Mouse (Mus musculus): Measurements from ENCODE around the gene Map3k3. TPM values are rescaled to one million over a fixed set of nuclear protein-coding genes. Genes with fewer than 3 reads are reported as not detected.

The Map3k3 gene
- polyA plus RNA-seq, 2 experiments: 33.3 to 48.5 TPM

GRCm38 (mm10) chr11:106084911-106085561, 623 bp downstream of the Map3k3 start:
- no peak for TF ChIP-seq POLR2A (IDR thresholded peaks at IDR 0.05; ENCODE audit: borderline replicate concordance, extremely low read depth, insufficient read depth, insufficient read length)
- WGBS: under 1% methylated on average over 46 of the region's 61 CpGs
- H3K4me1 ChIP-seq (ENCODE audit: control insufficient read depth, insufficient read depth, low read length): peaks cover 17% of the 10 kb centered on the region; the same call in 1 of the 2 replicates
- peak overlapping the region; percentile 87 for H3K9ac ChIP-seq (ENCODE audit: low read depth, low read length, severe bottlenecking)
- no peaks in the 10 kb centered on the region for H3K9me3 ChIP-seq (ENCODE audit: control insufficient read depth, low read length)
- H3K27me3 ChIP-seq (ENCODE audit: control insufficient read depth, insufficient read depth, low read length): no peaks in the 10 kb centered on the region
- H3K27ac ChIP-seq (replicated peaks; ENCODE audit: low read depth, low read length): peak overlapping the region; percentile 96
- no peaks in the 10 kb centered on the region for H3K36me3 ChIP-seq (ENCODE audit: control insufficient read depth, insufficient read depth, low read length)
- H3K4me2 ChIP-seq (replicated peaks; ENCODE audit: low read depth, low read length, severe bottlenecking): peak overlapping the region; percentile 57
- H3K4me3 ChIP-seq (replicated peaks; ENCODE audit: low read length): peak overlapping the region; percentile 93
- ATAC-seq (ENCODE audit: low FRiP score, low read depth) (peak; percentile 56; the same call in 1 of the 2 replicates), DNase-seq (ENCODE audit: low spot score) (peak; percentile 59)

GRCm38 (mm10) chr11:106098223-106098622, 13.8 kb downstream of the Map3k3 start:
- Histone ChIP-seq H3K4me3 (replicated peaks; ENCODE audit: low read length) (no peak overlapping the region), H3K36me3 (ENCODE audit: control insufficient read depth, insufficient read depth, low read length) (peaks cover 25% of the 10 kb centered on the region), H3K4me2 (replicated peaks; ENCODE audit: low read depth, low read length, severe bottlenecking) (no peak overlapping the region), H3K4me1 (ENCODE audit: control insufficient read depth, insufficient read depth, low read length) (no peaks in the 10 kb centered on the region), H3K9ac (ENCODE audit: low read depth, low read length, severe bottlenecking) (no peak overlapping the region), H3K9me3 (ENCODE audit: control insufficient read depth, low read length) (no peaks in the 10 kb centered on the region), H3K27me3 (ENCODE audit: control insufficient read depth, insufficient read depth, low read length) (no peaks in the 10 kb centered on the region), H3K27ac (replicated peaks; ENCODE audit: low read depth, low read length) (no peak overlapping the region)
- ATAC-seq (ENCODE audit: low FRiP score, low read depth) (no peak), DNase-seq (ENCODE audit: low spot score) (no peak)
- TF ChIP-seq POLR2A (IDR thresholded peaks at IDR 0.05; ENCODE audit: borderline replicate concordance, extremely low read depth, insufficient read depth, insufficient read length): no peak
- 91% methylated on average over 1 of the region's 1 CpGs for WGBS

GRCm38 (mm10) chr11:106102866-106103265, 18.5 kb downstream of the Map3k3 start:
- WGBS: 86% methylated on average over 3 of the region's 3 CpGs
- Histone ChIP-seq H3K27me3 (ENCODE audit: control insufficient read depth, insufficient read depth, low read length) (no peaks in the 10 kb centered on the region), H3K27ac (replicated peaks; ENCODE audit: low read depth, low read length) (no peak overlapping the region), H3K9ac (ENCODE audit: low read depth, low read length, severe bottlenecking) (no peak overlapping the region), H3K4me1 (ENCODE audit: control insufficient read depth, insufficient read depth, low read length) (no peaks in the 10 kb centered on the region), H3K4me2 (replicated peaks; ENCODE audit: low read depth, low read length, severe bottlenecking) (no peak overlapping the region), H3K9me3 (ENCODE audit: control insufficient read depth, low read length) (no peaks in the 10 kb centered on the region), H3K4me3 (replicated peaks; ENCODE audit: low read length) (no peak overlapping the region), H3K36me3 (ENCODE audit: control insufficient read depth, insufficient read depth, low read length) (peaks cover 34% of the 10 kb centered on the region)
- ATAC-seq (ENCODE audit: low FRiP score, low read depth) (no peak), DNase-seq (ENCODE audit: low spot score) (no peak)
- TF ChIP-seq POLR2A (IDR thresholded peaks at IDR 0.05; ENCODE audit: borderline replicate concordance, extremely low read depth, insufficient read depth, insufficient read length): no peak

GRCm38 (mm10) chr11:106106047-106106587, 21.7 kb downstream of the Map3k3 start:
- 86% methylated on average over 8 of the region's 8 CpGs for WGBS
- ATAC-seq (ENCODE audit: low FRiP score, low read depth) (no peak), DNase-seq (ENCODE audit: low spot score) (no peak)
- no peaks in the 10 kb centered on the region for H3K9me3 ChIP-seq (ENCODE audit: control insufficient read depth, low read length)
- no peak overlapping the region for H3K4me2 ChIP-seq (replicated peaks; ENCODE audit: low read depth, low read length, severe bottlenecking)
- no peak overlapping the region for H3K9ac ChIP-seq (ENCODE audit: low read depth, low read length, severe bottlenecking)
- no peak overlapping the region for H3K27ac ChIP-seq (replicated peaks; ENCODE audit: low read depth, low read length)
- peaks cover 18% of the 10 kb centered on the region for H3K36me3 ChIP-seq (ENCODE audit: control insufficient read depth, insufficient read depth, low read length)
- no peak for TF ChIP-seq POLR2A (IDR thresholded peaks at IDR 0.05; ENCODE audit: borderline replicate concordance, extremely low read depth, insufficient read depth, insufficient read length)
- H3K27me3 ChIP-seq (ENCODE audit: control insufficient read depth, insufficient read depth, low read length): no peaks in the 10 kb centered on the region
- H3K4me1 ChIP-seq (ENCODE audit: control insufficient read depth, insufficient read depth, low read length): no peaks in the 10 kb centered on the region
- no peak overlapping the region for H3K4me3 ChIP-seq (replicated peaks; ENCODE audit: low read length)

- Histone ChIP-seq H3K4me2 (replicated peaks; ENCODE audit: low read depth, low read length, severe bottlenecking) (no peak overlapping the region), H3K36me3 (ENCODE audit: control insufficient read depth, insufficient read depth, low read length) (peaks cover 37% of the 10 kb centered on the region), H3K4me1 (ENCODE audit: control insufficient read depth, insufficient read depth, low read length) (no peaks in the 10 kb centered on the region), H3K27ac (replicated peaks; ENCODE audit: low read depth, low read length) (0 out of 2 replicates have a peak overlapping the region, but pooled peaks have one; percentile 5), H3K9me3 (ENCODE audit: control insufficient read depth, low read length) (no peaks in the 10 kb centered on the region), H3K27me3 (ENCODE audit: control insufficient read depth, insufficient read depth, low read length) (no peaks in the 10 kb centered on the region), H3K4me3 (replicated peaks; ENCODE audit: low read length) (no peak overlapping the region), H3K9ac (ENCODE audit: low read depth, low read length, severe bottlenecking) (no peak overlapping the region)
- ATAC-seq (ENCODE audit: low FRiP score, low read depth) (no peak), DNase-seq (ENCODE audit: low spot score) (no peak)
- TF ChIP-seq POLR2A (IDR thresholded peaks at IDR 0.05; ENCODE audit: borderline replicate concordance, extremely low read depth, insufficient read depth, insufficient read length): no peak
These were observed 27.3 kb downstream of the Map3k3 start for GRCm38 (mm10) chr11:106111688-106112087.

All from limb, embryonic 14.5 days (tissue).